Mouse (Mus musculus): ENCODE data around the gene Ssxb8. TPM values are rescaled to one million over a fixed set of nuclear protein-coding genes. Genes with fewer than 3 reads are reported as not detected.

The Ssxb8 gene
- polyA plus RNA-seq (2012; rRNA removed; ENCODE audit: low replicate concordance) = not detected in 2 replicates

DNA sequence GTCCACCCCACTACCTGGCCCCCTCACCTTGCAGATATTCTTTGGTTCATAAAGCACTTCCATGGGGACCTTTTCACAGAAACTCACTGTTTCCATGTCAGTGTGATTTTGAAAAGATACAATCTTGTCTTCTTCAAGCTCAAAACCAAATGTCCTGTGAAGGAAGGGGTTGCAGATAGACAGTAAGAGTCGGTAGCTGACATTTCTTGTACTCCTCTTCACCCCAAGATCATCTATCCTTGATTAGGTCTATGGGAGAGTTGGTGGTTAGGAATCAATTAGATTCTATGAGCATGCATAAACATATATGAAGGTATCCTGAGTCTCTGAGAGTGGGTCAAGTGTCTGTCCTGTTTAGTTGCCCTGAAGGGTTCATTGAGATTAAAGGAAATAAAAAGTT lies at the start of gene Ssxb8:
TSS of gene Ssxb8 (minus strand) at position 101 of the 400 bp plus-strand sequence.

Other genes starting within 250 kb of the Ssxb8 start
- gene Ssxb2, start 229.1 kb downstream of the Ssxb8 start, polyA plus RNA-seq (2012; rRNA removed; ENCODE audit: low replicate concordance) = not detected in 2 replicates
- not detected in 2 replicates for gene Gm14459, start 165.9 kb downstream of the Ssxb8 start, polyA plus RNA-seq (2012; rRNA removed; ENCODE audit: low replicate concordance)
- gene Ssxb6, start 142.6 kb downstream of the Ssxb8 start, polyA plus RNA-seq (2012; rRNA removed; ENCODE audit: low replicate concordance) = not detected in 2 replicates
- gene Ssxb3, start 99.0 kb downstream of the Ssxb8 start, polyA plus RNA-seq (2012; rRNA removed; ENCODE audit: low replicate concordance) = not detected in 2 replicates
- gene Ssx9, start 57.6 kb upstream of the Ssxb8 start, polyA plus RNA-seq (2012; rRNA removed; ENCODE audit: low replicate concordance) = not detected in 2 replicates
- gene Ssxb5, start 112.8 kb upstream of the Ssxb8 start, polyA plus RNA-seq (2012; rRNA removed; ENCODE audit: low replicate concordance) = not detected in 2 replicates
- not detected in 2 replicates for gene Gm6592, start 153.2 kb upstream of the Ssxb8 start, polyA plus RNA-seq (2012; rRNA removed; ENCODE audit: low replicate concordance)
- gene Gm5751, start 183.4 kb upstream of the Ssxb8 start, polyA plus RNA-seq (2012; rRNA removed; ENCODE audit: low replicate concordance) = not detected in 2 replicates
- gene B630019K06Rik, start 201.5 kb upstream of the Ssxb8 start, polyA plus RNA-seq (2012; rRNA removed; ENCODE audit: low replicate concordance) = 0.65 and 3.6 TPM in 2 replicates